ENCODE assay signal across 28 mouse cellular contexts in the genomic region with DNA sequence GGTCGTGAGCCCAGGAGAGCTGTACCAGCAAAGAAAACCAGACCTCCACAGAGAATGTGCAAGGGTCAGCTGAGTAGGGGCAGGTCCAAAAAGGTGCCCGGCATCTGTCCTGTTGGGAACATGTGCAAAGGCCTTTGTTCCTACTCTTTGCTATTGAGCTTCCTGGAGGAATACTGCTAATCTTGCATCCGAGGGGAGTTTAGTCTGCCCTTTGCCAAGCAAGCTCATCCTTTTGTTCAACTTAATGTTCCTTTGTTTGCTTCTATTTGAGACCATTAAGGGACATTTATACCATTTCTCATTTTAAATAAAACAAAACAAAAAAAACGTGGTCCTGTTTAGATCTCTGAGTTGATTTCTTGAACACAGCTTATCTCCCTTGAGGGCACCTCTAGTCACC.
DNase-seq lines count a peak whose midpoint lies in the region; ATAC-seq and TF ChIP-seq lines count a peak whose summit lies in the region.
"Had no signal": no experiment of that assay in that cellular context is flagged by ENCODE, and none has a peak within 500 bp of the region (broad histone marks: within the 10 kb centered on the region; RNA-seq: fewer than 3 reads in every experiment).

No protein-coding gene starts in this region.

- H3K27me3 ChIP-seq in embryonic facial prominence, embryonic 13.5 days, result no peaks in the 10 kb centered on the region
- peaks cover 18% of the 10 kb centered on the region; the same call in 1 of the 2 replicates for H3K27me3 ChIP-seq in embryonic facial prominence, embryonic 10.5 days (replicated peaks; ENCODE audit: low read depth, poor library complexity, severe bottlenecking)
- peaks cover 16% of the 10 kb centered on the region for H3K27me3 ChIP-seq in heart, embryonic 13.5 days (replicated peaks)
- no peaks in the 10 kb centered on the region; the same call in 1 of the 2 replicates for H3K27me3 ChIP-seq in ES-Bruce4 (ENCODE audit: control insufficient read depth, insufficient read depth, low read length, poor library complexity, severe bottlenecking)

- H3K4me2 ChIP-seq in embryonic facial prominence, embryonic 13.5 days, result no peak overlapping the region
- no peak overlapping the region for H3K4me2 ChIP-seq in heart, embryonic 13.5 days
- H3K4me2 ChIP-seq: embryonic facial prominence, embryonic 15.5 days; hindbrain, embryonic 14.5 days had no signal

- no peak for ATAC-seq in embryonic facial prominence, embryonic 13.5 days (ENCODE audit: insufficient number of reproducible peaks, insufficient read depth, low FRiP score, low TSS enrichment, low read depth)
- no peak for ATAC-seq in heart, embryonic 13.5 days (ENCODE audit: extremely low read depth, insufficient number of reproducible peaks, low FRiP score, low TSS enrichment)
- ATAC-seq: forebrain, embryonic 14.5 days; forebrain, postnatal 0 days; hindbrain, postnatal 0 days; inflammation-experienced regulatory T-cells, adult 6 months; intestine, embryonic 16.5 days had no signal

- H3K4me3 ChIP-seq in embryonic facial prominence, embryonic 13.5 days, result no peak overlapping the region
- H3K4me3 ChIP-seq in embryonic facial prominence, embryonic 10.5 days, result no peak overlapping the region
- no peak overlapping the region for H3K4me3 ChIP-seq in heart, embryonic 13.5 days
- H3K4me3 ChIP-seq in ES-Bruce4 (ENCODE audit: low read depth, low read length), result no peak overlapping the region
- H3K4me3 ChIP-seq: embryonic facial prominence, embryonic 15.5 days; heart, embryonic 10.5 days had no signal

- 0 out of 2 replicates have a peak, but pooled peaks have one; percentile 12 for TF ChIP-seq EP300 in ES-Bruce4 (IDR thresholded peaks at IDR 0.05; ENCODE audit: insufficient read depth, low read depth, low read length)

- no peaks in the 10 kb centered on the region for H3K36me3 ChIP-seq in embryonic facial prominence, embryonic 13.5 days
- no peaks in the 10 kb centered on the region for H3K36me3 ChIP-seq in embryonic facial prominence, embryonic 10.5 days (replicated peaks)
- no peaks in the 10 kb centered on the region for H3K36me3 ChIP-seq in heart, embryonic 13.5 days
- H3K36me3 ChIP-seq in ES-Bruce4 (ENCODE audit: control insufficient read depth, insufficient read depth, low read length, poor library complexity, severe bottlenecking), result no peaks in the 10 kb centered on the region
- H3K36me3 ChIP-seq: embryonic facial prominence, embryonic 15.5 days; heart, embryonic 10.5 days had no signal

- no peak overlapping the region for H3K9ac ChIP-seq in embryonic facial prominence, embryonic 13.5 days
- no peak overlapping the region for H3K9ac ChIP-seq in heart, embryonic 13.5 days
- no peak overlapping the region for H3K9ac ChIP-seq in ES-Bruce4 (ENCODE audit: low read depth, poor library complexity, severe bottlenecking)
- H3K9ac ChIP-seq: embryonic facial prominence, embryonic 15.5 days; forebrain, postnatal 0 days; hindbrain, embryonic 14.5 days had no signal

- H3K4me1 ChIP-seq in embryonic facial prominence, embryonic 13.5 days, result peaks cover 25% of the 10 kb centered on the region
- H3K4me1 ChIP-seq in embryonic facial prominence, embryonic 10.5 days, result peaks cover 16% of the 10 kb centered on the region
- peaks cover 50% of the 10 kb centered on the region for H3K4me1 ChIP-seq in heart, embryonic 13.5 days
- peaks cover 3% of the 10 kb centered on the region for H3K4me1 ChIP-seq in ES-Bruce4 (ENCODE audit: control insufficient read depth, insufficient read depth, low read length)

- no peak for DNase-seq in embryonic facial prominence, embryonic 10.5 days (ENCODE audit: low spot score)
- no peak for DNase-seq in heart, postnatal 10 days
- DNase-seq in R1 (ENCODE audit: low read depth, low spot score), result peak; percentile 38
- no peak for DNase-seq in layer of hippocampus, adult 11-12 months (ENCODE audit: low spot score)
- no peak for DNase-seq in layer of hippocampus, adult 9-11 months
- DNase-seq: adrenal gland, adult 2 months; adrenal gland, postnatal 14 days; cerebellum, adult 11 months; cerebellum, adult 8-10 months; cerebellum, postnatal 10 days; cerebellum, postnatal 36 days; embryo, embryonic 11 days; forebrain, postnatal 0 days; gastrocnemius, postnatal 36 days; heart, adult 18-20 months; heart, postnatal 4 days; kidney, adult 18-20 months; kidney, adult 9 months had no signal

- peak overlapping the region; percentile 44; the same call in 1 of the 2 replicates for H3K27ac ChIP-seq in embryonic facial prominence, embryonic 13.5 days
- H3K27ac ChIP-seq in embryonic facial prominence, embryonic 10.5 days (replicated peaks), result no peak overlapping the region
- H3K27ac ChIP-seq in heart, embryonic 13.5 days (replicated peaks), result peak overlapping the region; percentile 15; the same call in 1 of the 2 replicates
- H3K27ac ChIP-seq in ES-Bruce4 (ENCODE audit: insufficient read depth, low read length), result no peak overlapping the region
- H3K27ac ChIP-seq: embryonic facial prominence, embryonic 15.5 days; heart, embryonic 10.5 days; hindbrain, embryonic 14.5 days; hindbrain, postnatal 0 days had no signal

- TF ChIP-seq CTCF in ES-Bruce4 (IDR thresholded peaks at IDR 0.05; ENCODE audit: low read depth, low read length), result no peak

- no peaks in the 10 kb centered on the region for H3K9me3 ChIP-seq in embryonic facial prominence, embryonic 13.5 days
- no peaks in the 10 kb centered on the region for H3K9me3 ChIP-seq in embryonic facial prominence, embryonic 10.5 days
- H3K9me3 ChIP-seq in heart, embryonic 13.5 days, result no peaks in the 10 kb centered on the region
- no peaks in the 10 kb centered on the region for H3K9me3 ChIP-seq in ES-Bruce4 (replicated peaks; ENCODE audit: control insufficient read depth, insufficient read depth, low read length, poor library complexity, severe bottlenecking)
- H3K9me3 ChIP-seq: embryonic facial prominence, embryonic 15.5 days; heart, embryonic 10.5 days had no signal

- no peak for TF ChIP-seq POLR2A in ES-Bruce4 (IDR thresholded peaks at IDR 0.05; ENCODE audit: insufficient read depth, low read length)

- intact Hi-C loops in heart, postnatal 10 days (cut with DNase I), result no loop called here

- 64% methylated on average over 4 of the region's 4 CpGs for WGBS in embryonic facial prominence, embryonic 13.5 days
- 56% methylated on average over 4 of the region's 4 CpGs for WGBS in embryonic facial prominence, embryonic 10.5 days
- 40% methylated on average over 4 of the region's 4 CpGs for WGBS in heart, embryonic 13.5 days

Comparison
In these comparisons a context has a peak if more than half of its experiments do, and no peak if none do; other contexts are left out.
1. H3K27ac ChIP-seq: peak in embryonic facial prominence, embryonic 13.5 days (single experiment) and heart, embryonic 13.5 days (single experiment); none in embryonic facial prominence, embryonic 10.5 days (single experiment) and ES-Bruce4 (single experiment).